Mouse (Mus musculus) T-helper 2 cell (primary cell): ENCODE measurements around the gene Tbc1d24.

Experiments
- in situ Hi-C: fragments of 300-600 bp; cut with MboI, MseI; formaldehyde crosslinking; loops from one replicate; pipeline ENCODE4 v1.15.1; 2025; ENCODE audit warnings: high pct_unique_total_duplicates

The Tbc1d24 gene

GRCm38 (mm10) chr17:24205284-24205888 lies at the start of gene Tbc1d24:
Tbc1d24 (minus strand) TSS chr17:24205562.
- in situ Hi-C loops, result no loop called here

- in situ Hi-C loops, result no loop called here
Observed at GRCm38 (mm10) chr17:24252329-24252728, 47.0 kb upstream of the Tbc1d24 start.

DNA sequence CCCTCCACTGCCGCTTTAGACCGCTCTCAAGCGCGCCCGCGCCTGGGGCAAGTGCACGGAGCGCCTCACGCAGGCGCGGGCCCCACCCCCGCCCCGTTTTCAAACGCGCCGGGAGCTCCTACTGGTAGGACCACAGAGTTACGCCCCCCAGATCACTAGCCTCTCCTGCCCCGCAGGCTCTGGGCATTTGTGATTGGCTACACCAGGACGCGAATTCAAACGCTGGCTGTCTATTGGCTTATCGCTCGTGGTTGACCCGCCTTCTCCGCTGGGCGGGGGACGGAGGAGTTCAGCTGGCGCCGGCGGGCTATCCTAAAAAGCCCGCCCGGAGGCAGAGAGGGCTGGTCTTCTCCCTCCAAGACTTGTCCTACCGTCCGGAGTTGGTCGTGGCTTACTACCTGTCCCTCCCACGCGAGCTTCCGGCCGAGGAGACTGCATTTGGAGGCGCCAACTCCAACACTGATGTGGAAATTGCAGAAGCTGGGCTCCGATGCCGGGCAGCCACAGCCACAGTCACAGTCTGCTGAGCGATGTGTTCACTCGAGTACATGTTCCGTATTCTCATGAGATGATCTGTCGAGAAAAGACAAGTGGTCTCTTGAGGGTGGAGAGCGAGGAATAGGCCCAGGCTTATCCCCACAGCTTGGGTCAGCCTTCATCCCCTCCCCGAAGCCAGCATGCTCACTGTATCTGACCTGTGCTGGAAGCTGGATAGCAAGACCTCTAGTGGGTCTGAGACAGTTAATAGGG lies 46.1 kb upstream of the Tbc1d24 start, which contains the start of gene Ccnf:
Gene Ccnf (minus strand): TSS at position 165 of the 750 bp plus-strand sequence.
- in situ Hi-C loops, result no loop called here

GRCm38 (mm10) chr17:24250988-24251319 lies 45.6 kb upstream of the Tbc1d24 start:
- in situ Hi-C loops, result no loop called here

DNA sequence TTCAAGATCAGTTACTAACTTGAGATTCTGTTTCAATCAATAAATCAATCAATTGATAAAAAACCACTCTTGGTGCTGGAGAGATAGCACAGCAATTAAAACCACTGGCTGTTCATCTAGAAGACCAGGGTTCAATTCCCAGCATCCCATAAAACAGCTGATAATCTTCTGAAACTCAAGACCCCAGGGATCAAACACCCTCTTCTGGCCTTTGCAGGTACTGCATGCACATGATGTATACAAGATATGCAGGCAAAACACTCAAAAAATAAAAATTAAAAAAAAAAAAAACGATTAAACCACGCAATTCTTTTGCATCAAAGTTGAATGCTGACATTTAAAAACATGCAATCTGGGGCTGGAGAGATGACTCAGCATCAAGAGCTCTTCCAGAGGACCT lies 43.3 kb upstream of the Tbc1d24 start:
- in situ Hi-C loops, result no loop called here

GRCm38 (mm10) chr17:24244061-24244460 lies 38.7 kb upstream of the Tbc1d24 start:
- in situ Hi-C loops, result no loop called here

GRCm38 (mm10) chr17:24243311-24243969 lies 38.1 kb upstream of the Tbc1d24 start:
- in situ Hi-C loops, result no loop called here

DNA sequence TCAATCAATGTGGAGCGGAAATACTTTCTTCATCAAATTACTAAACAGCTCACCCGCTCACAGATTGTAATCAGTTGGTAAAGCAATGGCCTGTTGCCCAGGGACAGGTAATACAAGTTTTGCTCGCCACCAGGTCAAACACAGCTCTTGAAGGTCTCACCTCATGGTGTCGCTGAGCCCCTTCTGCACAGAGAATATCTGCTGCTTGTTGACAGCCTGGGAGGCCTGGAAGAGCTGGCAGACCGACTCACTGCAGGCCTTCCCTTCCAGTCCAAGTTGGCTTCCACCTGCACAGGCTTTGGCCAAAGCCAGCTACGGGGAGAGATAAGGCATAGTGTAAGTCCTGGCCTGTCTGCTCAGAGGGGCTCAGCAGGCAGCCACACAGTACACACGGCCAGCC lies 31.6 kb upstream of the Tbc1d24 start:
- in situ Hi-C loops, result no loop called here

- in situ Hi-C loops, result no loop called here
Observed at GRCm38 (mm10) chr17:24236479-24236878, 31.1 kb upstream of the Tbc1d24 start.

- in situ Hi-C loops, result loop anchor here (10.0 kb wide), 1 partner anchor 207 kb away; no protein-coding TSS in a partner anchor
Observed at GRCm38 (mm10) chr17:24227941-24228340, 22.6 kb upstream of the Tbc1d24 start.

DNA sequence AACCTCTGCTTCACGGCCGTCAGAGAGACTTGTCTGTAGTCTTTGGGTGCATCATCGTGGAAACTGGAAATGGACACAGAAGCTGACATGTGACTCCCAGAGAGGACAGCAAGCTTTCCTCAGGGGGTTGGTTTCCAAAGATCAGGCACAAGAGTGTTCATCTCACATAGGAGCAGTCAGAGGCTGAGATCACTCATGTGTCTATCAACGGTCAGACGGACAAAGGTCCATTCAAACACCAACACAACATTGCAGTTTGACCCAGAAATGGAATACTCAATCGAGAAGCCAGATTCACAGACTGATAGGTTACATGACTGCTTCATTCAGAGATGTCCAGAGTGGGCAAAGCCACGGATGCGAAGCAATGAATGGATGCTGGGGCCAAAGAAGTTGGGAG lies 21.4 kb upstream of the Tbc1d24 start:
- in situ Hi-C loops, result loop anchor here (10.0 kb wide), 1 partner anchor 208 kb away; no protein-coding TSS in a partner anchor

DNA sequence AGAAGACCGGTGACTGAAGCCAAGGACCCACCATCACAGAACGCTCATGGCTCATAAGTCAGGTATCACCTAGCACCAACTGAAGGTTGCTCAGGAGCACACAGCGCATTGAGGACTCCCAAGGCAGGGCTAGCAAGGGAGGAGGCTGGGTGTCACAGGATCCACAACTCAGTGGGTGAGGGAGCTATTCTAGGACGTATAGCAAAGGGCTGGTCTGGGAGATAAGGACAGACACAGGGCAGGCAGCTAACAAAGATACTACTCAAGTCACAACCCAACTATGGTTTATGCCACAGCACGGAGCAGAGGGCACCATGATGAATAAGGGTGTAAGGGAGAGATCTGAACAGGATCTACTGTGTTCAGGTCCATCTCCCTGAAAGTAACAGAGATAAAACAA lies 20.5 kb upstream of the Tbc1d24 start:
- in situ Hi-C loops, result loop anchor here (10.0 kb wide), 1 partner anchor 209 kb away; no protein-coding TSS in a partner anchor

DNA sequence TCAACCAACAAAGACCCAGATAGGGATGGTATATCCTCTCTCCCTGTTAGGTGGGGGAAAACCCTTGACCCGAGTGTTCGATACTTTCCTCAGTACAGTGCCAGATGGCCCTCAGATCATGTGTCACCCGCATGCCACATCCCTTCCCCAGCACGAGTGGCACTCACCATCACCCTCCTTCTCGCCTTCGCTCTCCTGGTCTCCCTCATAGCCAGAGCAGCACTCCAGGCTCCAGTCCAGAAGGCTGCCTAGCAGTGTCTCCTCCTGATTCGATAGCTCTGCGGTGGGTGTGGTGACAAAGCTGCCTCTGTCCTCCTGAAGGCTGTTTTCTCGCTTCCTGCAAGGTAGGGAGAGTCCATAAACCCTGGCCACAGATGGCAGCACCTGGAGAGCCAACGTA lies 19.4 kb upstream of the Tbc1d24 start:
- in situ Hi-C loops, result loop anchor here (10.0 kb wide), 1 partner anchor 210 kb away; no protein-coding TSS in a partner anchor

- in situ Hi-C loops, result loop anchor here (10.0 kb wide), 1 partner anchor 211 kb away; no protein-coding TSS in a partner anchor
Observed at GRCm38 (mm10) chr17:24223513-24223912, 18.2 kb upstream of the Tbc1d24 start.

DNA sequence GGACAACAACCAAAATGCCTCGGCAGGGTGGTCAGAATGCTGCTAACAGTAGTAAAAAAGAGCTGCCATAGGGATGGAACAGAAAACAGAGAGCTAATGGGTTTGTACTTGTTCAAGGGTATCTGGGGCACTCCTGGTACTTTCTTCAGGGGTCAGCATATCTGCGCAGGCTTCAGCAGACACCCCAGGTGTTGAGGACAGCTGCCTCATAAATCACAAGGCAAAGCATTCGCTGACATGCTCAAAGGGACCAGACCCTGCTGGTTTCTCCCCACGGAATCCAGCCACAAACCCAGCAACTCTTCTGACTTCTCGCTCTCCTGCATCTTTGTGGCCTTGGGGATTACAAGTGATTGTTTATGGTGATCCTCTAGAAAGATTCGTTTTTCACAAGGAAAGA lies 17.3 kb upstream of the Tbc1d24 start:
- in situ Hi-C loops, result loop anchor here (10.0 kb wide), 1 partner anchor 212 kb away; no protein-coding TSS in a partner anchor

GRCm38 (mm10) chr17:24220435-24221411 lies 15.4 kb upstream of the Tbc1d24 start, which contains the start of gene Tedc2:
Tedc2 (minus strand) TSS chr17:24220851.
- in situ Hi-C loops, result loop anchor here (10.0 kb wide), 1 partner anchor 214 kb away; no protein-coding TSS in a partner anchor

DNA sequence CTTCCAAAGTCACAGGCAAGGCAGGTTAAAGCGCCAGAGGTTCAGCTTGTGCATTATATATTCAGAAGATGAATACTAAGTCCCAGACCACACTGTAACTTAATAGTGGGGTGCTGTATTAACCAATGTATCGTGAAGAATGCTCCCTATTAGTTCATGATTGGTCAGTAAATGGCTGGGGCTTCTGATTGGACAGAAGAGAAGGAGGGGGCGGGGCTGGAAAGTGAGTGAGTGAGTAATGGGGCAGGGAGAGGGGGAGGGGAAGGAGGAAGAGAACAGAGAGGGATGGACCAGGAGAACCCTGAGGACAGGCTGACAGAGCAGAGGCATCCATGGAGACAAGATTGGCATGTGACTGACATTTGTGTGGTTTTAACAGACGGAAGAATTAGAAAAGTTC lies 11.5 kb upstream of the Tbc1d24 start:
- in situ Hi-C loops, result no loop called here

- in situ Hi-C loops, result no loop called here
Observed at GRCm38 (mm10) chr17:24213186-24213585, 7.8 kb upstream of the Tbc1d24 start.

GRCm38 (mm10) chr17:24212441-24213018 lies 7.2 kb upstream of the Tbc1d24 start:
- in situ Hi-C loops, result no loop called here

- in situ Hi-C loops, result no loop called here
Observed at GRCm38 (mm10) chr17:24211631-24212440, 6.5 kb upstream of the Tbc1d24 start.
